Mouse (Mus musculus) yolk sac, embryonic 10.5 days (tissue): Measurements from ENCODE around the gene Gm15107.
"Not testable (repeated sequence)": the region's sequence is repeated elsewhere in the genome, so short reads cannot be mapped to it uniquely, and the experiment has no call there.

Experiments
- DNase-seq: peaks from one replicate; pipeline ENCODE4 v3.0.0-alpha.2; 2017; ENCODE audit warnings: low spot score

Gm15107 gene

DNA sequence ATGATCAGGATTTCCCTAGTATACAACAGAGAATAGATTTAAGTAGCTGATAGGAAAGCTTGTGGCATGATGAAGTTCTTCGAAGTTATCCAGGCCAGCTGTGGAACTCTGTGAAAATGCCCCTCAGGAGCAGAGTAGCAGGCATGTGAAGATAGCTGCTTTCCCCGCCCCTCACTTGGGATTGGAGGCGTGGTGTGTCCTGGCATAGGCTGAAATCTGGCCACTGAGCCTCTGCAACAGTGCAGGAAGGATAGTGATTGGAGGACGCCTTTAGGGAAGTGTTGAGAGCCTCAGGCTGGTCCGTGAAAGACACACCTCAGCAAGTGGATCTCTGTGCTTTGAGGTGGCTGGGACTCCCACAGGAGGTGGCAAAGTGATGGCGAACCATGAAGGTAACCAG is at the start of gene Gm15107:
Gene Gm15107 (plus strand): TSS at position 301 of the 400 bp plus-strand sequence.
- not testable (repeated sequence) for DNase-seq
